Mouse (Mus musculus) heart, adult 2 months (tissue): Measurements from ENCODE around the gene Sh3bp1. TPM values are rescaled to one million over a fixed set of nuclear protein-coding genes. Genes with fewer than 3 reads are reported as not detected.
A peak's percentile ranks its signal among the peaks of the same experiment; 100 is the strongest.

Experiments
- DNase-seq, 2 experiments: peaks; one replicate each; pipeline ENCODE4 v3.0.0; 2021
- H3K27ac ChIP-seq: fragments of 200-600 bp; 2 replicates; pipeline ENCODE4 v1.8.1; 2022
- H3K27me3 ChIP-seq: fragments of 200-500 bp; 2 replicates; pipeline ENCODE4 v1.6.1; 2012; ENCODE audit warnings: mild to moderate bottlenecking, low read length, inconsistent platforms, mixed read lengths; ENCODE audit not compliant: control insufficient read depth, insufficient read depth
- H3K36me3 ChIP-seq: fragments of 200-500 bp; 2 replicates; pipeline ENCODE4 v1.6.1; 2012; ENCODE audit warnings: low read length, inconsistent platforms; ENCODE audit not compliant: control insufficient read depth, insufficient read depth
- H3K4me1 ChIP-seq: fragments of 200-500 bp; 2 replicates; pipeline ENCODE4 v1.6.1; 2011; ENCODE audit warnings: low read length; ENCODE audit not compliant: control insufficient read depth, insufficient read depth
- H3K4me3 ChIP-seq: fragments of 200-600 bp; 2 replicates; pipeline ENCODE4 v1.8.1; 2022
- H3K79me2 ChIP-seq: fragments of 200-500 bp; replicated peaks from 2 replicates; pipeline ENCODE4 v1.6.1; 2012; ENCODE audit warnings: mild to moderate bottlenecking, inconsistent platforms, low read length, moderate library complexity, mixed read lengths; ENCODE audit not compliant: control insufficient read depth, insufficient read depth
- H3K9ac ChIP-seq: fragments of 200-500 bp; 2 replicates; pipeline ENCODE4 v1.6.1; 2012; ENCODE audit warnings: low read depth, mild to moderate bottlenecking, control low read depth, inconsistent platforms, low read length, mixed read lengths
- CTCF ChIP-seq: fragments of 200-600 bp; IDR thresholded peaks from 2 replicates; pipeline ENCODE4 v1.8.1; 2022; ENCODE audit warnings: antibody characterized with exemption, mild to moderate bottlenecking, moderate library complexity
- EP300 ChIP-seq: fragments of 200-500 bp; IDR thresholded peaks from 2 replicates; pipeline ENCODE4 v1.6.1; 2011; ENCODE audit warnings: low read depth, low read length, control low read depth; ENCODE audit not compliant: insufficient read depth
- POLR2A ChIP-seq: fragments of 200-500 bp; IDR thresholded peaks from 2 replicates; pipeline ENCODE4 v1.6.1; 2011; ENCODE audit warnings: mild to moderate bottlenecking, low read depth, low read length, control low read depth; ENCODE audit not compliant: insufficient read depth
- WGBS: fragments of 180-500 bp; shearing (Covaris S2); methylation state at CpG from one replicate; pipeline ENCODE4 v1.1.7; 2018; 5-methylcytosine and 5-hydroxymethylcytosine counted together
- intact Hi-C: fragments of 180-260 bp; cut with DNase I; formaldehyde crosslinking; loops from one replicate; pipeline ENCODE4 v1.15.1; 2025
- polyA plus RNA-seq: library from polyadenylated mRNA; depleted of rRNA; stranded (reverse); fragments of >200 nt; gene quantifications from 2 replicates; pipeline ENCODE4 v1.2.3, GENCODE M21; 2012
- total RNA-seq, 2 experiments: library from RNA; stranded (reverse); gene quantifications; 2 replicates each; pipeline ENCODE4 v1.2.3; 2021

The Sh3bp1 gene
- total and polyA plus RNA-seq, 3 experiments = 2.6 to 19.2 (median 3.3) TPM

DNA sequence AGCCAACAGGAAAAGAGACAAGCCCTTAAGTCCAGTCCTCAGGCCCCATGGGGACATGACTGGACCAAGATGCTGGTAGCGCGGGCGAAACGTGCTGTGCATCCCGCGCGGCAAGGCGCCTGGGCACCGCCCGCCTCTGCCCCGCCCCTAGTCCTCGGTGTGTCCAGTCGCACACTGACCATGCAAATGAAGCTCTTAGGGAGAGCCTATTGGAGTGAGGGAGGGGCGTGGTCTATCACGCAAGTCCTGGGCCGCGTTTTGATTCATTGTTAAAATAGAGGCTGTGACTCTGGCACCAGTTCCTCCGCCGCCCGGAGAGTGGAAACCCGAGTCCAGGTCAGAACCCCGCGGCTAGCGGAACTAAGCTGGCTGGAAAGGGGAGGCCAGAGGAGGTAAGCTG lies 48.1 kb downstream of the Sh3bp1 start, which contains the start of gene Triobp:
TSS of gene Triobp (plus strand) at position 68 of the 400 bp plus-strand sequence.
- peak; percentile 88 to 92 for DNase-seq
- Histone ChIP-seq H3K9ac (no peak within 1 kb of the TSS), H3K79me2 (no peaks in the 10 kb centered on the region), H3K4me3 (peak within 1 kb of the TSS; percentile 22; the same call in 1 of the 2 replicates), H3K27me3 (no peaks in the 10 kb centered on the region), H3K4me1 (no peaks in the 10 kb centered on the region; the same call in 1 of the 2 replicates), H3K36me3 (no peaks in the 10 kb centered on the region), H3K27ac (no peak within 1 kb of the TSS)
- WGBS = under 1% methylated on average over 24 of the region's 24 CpGs
- TF ChIP-seq EP300 (no peak), POLR2A (peak; percentile 54), CTCF (no peak)
- intact Hi-C loops = no loop called here

DNA sequence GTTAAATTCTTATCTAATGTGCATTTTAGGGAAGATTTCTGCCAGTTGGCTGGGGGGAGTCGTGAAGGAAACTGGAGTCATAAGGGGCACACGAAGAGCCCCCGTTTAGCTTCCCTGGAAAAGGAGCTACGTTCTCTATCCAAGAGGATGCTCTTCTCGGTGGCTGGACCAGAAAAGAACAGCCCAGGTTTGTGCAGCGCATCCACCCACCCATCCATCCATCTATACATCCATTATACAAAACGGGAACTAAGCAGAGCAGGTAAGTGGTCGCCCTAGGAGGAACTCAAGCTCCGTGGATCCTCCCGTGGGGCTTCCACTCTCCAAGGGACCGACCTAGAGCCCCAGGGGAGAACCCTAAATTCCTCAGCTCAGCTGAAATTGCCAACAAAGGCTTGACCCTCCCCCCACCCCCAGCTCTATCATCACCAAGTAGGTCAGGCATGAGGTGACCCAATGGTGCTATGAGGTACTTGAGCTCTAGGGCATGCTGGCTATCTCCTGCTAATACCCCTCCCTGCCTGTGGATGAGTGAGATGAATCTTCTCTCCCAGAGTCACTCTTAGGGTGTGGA lies 48.7 kb downstream of the Sh3bp1 start:
- Histone ChIP-seq H3K27me3 (no peaks in the 10 kb centered on the region), H3K36me3 (no peaks in the 10 kb centered on the region), H3K4me1 (no peaks in the 10 kb centered on the region; the same call in 1 of the 2 replicates), H3K27ac (no peak overlapping the region), H3K4me3 (peak overlapping the region; percentile 22; the same call in 1 of the 2 replicates), H3K9ac (no peak overlapping the region), H3K79me2 (no peaks in the 10 kb centered on the region)
- TF ChIP-seq EP300 = no peak
- no peak for TF ChIP-seq POLR2A
- WGBS = 9% methylated on average over 11 of the region's 11 CpGs
- intact Hi-C loops = no loop called here
- DNase-seq = no peak

DNA sequence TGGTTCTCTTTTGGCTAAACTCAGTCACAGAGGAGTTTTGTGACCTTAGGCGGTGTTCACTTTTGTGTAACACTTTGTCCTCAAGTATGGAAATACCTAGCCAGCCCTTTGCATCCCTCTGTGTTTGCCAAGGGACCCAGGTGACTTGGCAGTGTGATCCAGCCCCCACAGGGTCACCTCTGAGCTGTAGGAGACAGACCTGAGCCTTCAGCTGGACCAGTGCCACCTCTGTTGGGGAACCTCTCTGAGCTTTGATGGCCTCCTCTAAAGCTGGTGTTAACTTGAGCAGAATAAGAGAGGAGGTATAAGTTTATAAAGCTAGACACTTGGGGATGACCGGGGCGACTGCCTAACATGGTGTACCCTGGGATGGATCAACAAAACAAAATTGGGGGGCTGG lies 49.3 kb downstream of the Sh3bp1 start:
- DNase-seq = no peak
- Histone ChIP-seq H3K27me3 (no peaks in the 10 kb centered on the region), H3K4me1 (no peaks in the 10 kb centered on the region; the same call in 1 of the 2 replicates), H3K9ac (no peak overlapping the region), H3K36me3 (no peaks in the 10 kb centered on the region), H3K79me2 (no peaks in the 10 kb centered on the region), H3K27ac (no peak overlapping the region), H3K4me3 (no peak overlapping the region)
- 99% methylated on average over 3 of the region's 3 CpGs for WGBS
- intact Hi-C loops = no loop called here
- TF ChIP-seq CTCF (no peak), POLR2A (no peak), EP300 (no peak)

GRCm38 (mm10) chr15:78955663-78956062 lies 56.1 kb downstream of the Sh3bp1 start:
- H3K27me3 ChIP-seq = no peaks in the 10 kb centered on the region
- H3K9ac ChIP-seq = no peak overlapping the region
- 74% methylated on average over 3 of the region's 3 CpGs for WGBS
- H3K27ac ChIP-seq = no peak overlapping the region
- intact Hi-C loops = no loop called here
- no peaks in the 10 kb centered on the region for H3K79me2 ChIP-seq
- H3K36me3 ChIP-seq = no peaks in the 10 kb centered on the region
- TF ChIP-seq POLR2A = no peak
- TF ChIP-seq EP300 = no peak
- peak; percentile 9; the same call in 1 of the 2 replicates for TF ChIP-seq CTCF
- no peak for DNase-seq
- no peak overlapping the region for H3K4me3 ChIP-seq
- no peaks in the 10 kb centered on the region for H3K4me1 ChIP-seq

DNA sequence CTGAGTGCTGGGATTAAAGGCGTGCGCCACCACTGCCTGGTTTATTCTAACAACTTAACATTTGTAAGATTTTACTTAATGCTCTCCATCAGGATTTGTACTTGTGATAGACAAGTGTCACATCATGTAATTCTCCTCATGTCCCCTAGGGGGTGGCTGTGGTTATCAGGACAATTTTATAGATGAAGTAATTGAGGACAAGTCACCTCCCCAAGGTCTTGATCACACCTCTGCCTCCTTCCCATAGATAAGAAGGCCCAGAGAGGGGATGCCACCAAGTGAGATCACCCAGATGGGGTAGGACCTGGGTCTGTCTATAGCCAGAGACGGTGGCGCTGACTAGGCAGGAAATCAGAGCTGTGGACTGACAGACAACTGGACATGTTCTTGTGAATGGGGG lies 56.8 kb downstream of the Sh3bp1 start:
- TF ChIP-seq CTCF (peak; percentile 76), EP300 (no peak)
- Histone ChIP-seq H3K36me3 (no peaks in the 10 kb centered on the region), H3K27ac (no peak overlapping the region), H3K79me2 (no peaks in the 10 kb centered on the region), H3K4me1 (no peaks in the 10 kb centered on the region), H3K4me3 (no peak overlapping the region), H3K9ac (no peak overlapping the region), H3K27me3 (no peaks in the 10 kb centered on the region)
- no peak for DNase-seq
- intact Hi-C loops = no loop called here
- 71% methylated on average over 4 of the region's 4 CpGs for WGBS

GRCm38 (mm10) chr15:78957021-78957420 lies 57.5 kb downstream of the Sh3bp1 start:
- TF ChIP-seq CTCF (no peak), POLR2A (no peak), EP300 (no peak)
- Histone ChIP-seq H3K9ac (no peak overlapping the region), H3K4me1 (no peaks in the 10 kb centered on the region), H3K36me3 (no peaks in the 10 kb centered on the region), H3K4me3 (no peak overlapping the region), H3K27me3 (no peaks in the 10 kb centered on the region), H3K79me2 (no peaks in the 10 kb centered on the region), H3K27ac (no peak overlapping the region)
- DNase-seq = no peak
- 74% methylated on average over 15 of the region's 15 CpGs for WGBS
- intact Hi-C loops = no loop called here
